Mouse (Mus musculus): ENCODE results near the gene Map2k7. TPM values are rescaled to one million over a fixed set of nuclear protein-coding genes. Genes with fewer than 3 reads are reported as not detected.

The Map2k7 gene
- polyA plus RNA-seq (2012; rRNA removed), result 55.4 and 62.8 TPM in 2 replicates

DNA sequence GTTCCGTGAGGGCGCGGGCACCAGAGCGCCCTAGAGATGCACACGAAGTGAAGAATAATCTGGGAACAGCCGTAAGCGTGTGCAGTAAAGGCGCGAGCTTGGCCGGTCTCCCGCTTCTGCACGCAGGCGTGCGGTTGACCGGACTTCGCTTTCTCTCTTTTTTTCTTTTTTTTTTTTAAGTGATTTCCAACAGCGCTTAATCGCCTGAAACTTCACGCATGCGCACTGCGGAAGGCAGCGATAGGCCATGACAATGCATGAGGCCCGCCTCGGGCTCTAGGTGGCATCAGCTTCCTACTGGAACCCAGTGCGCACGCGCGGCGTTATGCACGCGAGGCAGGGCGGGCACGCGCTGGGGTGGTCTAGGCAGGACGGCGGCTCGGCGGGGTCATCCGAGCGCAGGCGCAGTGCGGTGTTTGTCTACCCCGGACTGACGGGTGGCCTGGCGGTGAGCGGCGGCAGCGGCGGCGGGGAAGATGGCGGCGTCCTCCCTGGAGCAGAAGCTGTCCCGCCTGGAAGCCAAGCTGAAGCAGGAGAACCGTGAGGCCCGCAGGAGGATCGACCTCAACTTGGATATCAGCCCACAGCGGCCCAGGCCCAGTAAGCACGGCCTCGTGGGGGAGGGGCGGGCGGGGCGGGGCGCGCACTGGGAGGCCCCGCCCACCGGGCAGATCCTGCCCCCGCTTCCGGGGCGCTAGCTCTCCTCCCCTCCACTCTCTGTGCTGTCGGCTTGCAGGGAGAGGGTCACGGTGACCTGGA lies at the start of gene Map2k7, which contains the start of gene Gm49320:
Gene Map2k7, plus strand, starts transcription at position 307 of the 759 bp plus-strand sequence.
Gene Gm49320, plus strand, starts transcription at position 432 of the 759 bp plus-strand sequence.

DNA sequence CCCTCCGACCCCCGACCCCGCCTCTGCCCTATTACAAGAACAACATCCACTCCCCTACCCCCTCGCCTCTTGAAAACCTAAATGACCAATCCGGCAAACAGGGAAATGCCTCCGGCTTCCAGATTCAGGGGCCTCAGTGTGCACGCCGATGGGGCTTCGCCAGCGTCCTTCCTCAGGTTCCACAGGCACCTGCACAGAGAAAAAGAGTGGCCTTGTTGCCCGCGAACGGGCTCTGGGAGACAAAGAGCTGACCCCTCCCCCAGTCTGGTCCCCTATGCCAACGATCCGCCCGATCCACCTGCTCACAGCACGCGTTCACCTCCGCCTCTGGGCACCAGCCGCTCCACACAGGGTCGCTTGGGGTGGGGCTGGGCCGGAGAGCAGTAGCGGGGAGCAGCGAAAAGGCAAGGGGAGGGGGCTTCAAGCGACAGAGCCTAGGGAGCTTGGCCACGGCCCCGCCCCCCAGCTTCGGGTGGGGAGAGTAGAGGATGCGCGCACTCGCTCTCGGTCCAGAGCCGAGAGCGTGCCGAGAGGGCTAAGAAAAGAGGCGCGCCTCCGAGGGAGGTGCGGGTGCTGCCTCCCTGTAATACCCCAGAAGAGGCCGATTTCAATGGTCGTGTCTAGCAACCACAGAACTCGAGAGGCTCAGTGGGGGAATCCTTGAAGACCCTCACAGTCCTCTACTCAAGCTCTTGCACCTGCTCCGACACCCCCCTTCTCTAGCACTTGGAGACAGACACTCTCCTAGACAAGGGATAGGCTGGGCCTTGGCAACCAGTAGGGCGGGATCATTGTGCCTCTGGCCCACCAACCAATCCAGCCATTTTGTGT lies 21.5 kb upstream of the Map2k7 start, which contains the start of gene Prr36:
Gene Prr36, minus strand, starts transcription at position 669 of the 831 bp plus-strand sequence.

DNA sequence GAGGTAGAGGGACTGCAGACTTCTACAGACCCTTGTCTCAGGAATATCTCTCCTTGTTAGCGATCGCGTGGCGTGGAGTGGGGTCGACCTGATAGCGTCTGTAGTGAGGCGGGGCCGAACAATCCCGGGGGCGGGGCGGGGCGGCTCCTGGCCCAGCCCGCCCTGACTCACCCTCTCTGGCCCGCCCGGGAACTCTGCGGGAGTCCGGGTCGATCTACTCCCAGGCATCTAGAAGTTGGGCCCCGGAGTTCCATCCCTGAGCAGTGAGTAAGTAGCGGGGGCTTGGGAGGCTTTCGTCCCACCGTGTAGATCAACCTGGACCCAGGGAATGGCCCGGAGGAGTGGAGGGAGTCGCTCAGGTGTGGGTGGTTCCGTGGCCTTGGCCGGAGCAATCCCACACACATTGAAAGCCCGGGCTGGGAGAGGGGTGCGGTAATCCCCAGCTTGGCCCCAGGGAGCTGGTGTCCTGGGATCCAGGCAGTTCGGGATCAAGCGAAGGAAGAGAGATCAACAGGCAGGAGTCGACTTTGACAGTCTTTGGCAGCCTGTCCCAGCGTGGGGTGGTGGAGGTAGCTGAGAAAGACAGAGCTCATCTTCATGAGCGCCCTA lies 11.7 kb upstream of the Map2k7 start, which contains the start of gene Lrrc8e:
Gene Lrrc8e, plus strand, starts transcription at position 89 of the 609 bp plus-strand sequence.

DNA sequence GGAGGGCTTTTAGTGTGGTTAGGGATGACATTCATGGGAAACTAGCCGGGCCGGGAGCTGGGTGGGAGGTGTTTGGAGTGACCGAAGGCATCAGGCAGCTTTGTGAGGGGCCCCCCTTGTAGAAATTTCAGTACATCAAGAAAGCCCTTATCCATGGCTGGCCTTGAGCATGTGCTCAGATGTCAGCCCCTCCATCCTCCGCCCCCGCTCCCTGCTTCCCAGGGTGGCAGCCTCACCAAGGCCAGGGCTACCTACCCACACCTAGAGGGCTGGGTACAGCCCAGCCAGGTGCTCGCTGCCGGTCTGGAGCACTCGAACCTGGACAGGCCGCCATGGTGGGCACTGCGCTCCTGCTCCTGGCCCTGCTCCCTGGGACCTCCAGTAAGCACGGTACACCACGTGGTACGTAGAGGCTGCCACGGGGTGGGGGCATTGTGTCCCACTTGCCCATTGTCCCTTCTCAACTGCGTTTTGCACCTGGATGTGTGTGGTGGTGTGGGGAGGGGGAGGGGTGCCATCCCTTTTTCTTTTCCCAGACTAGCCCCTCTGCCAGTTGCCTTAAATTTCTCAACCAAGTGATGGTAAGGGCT lies 9.5 kb downstream of the Map2k7 start, which contains the start of gene Tgfbr3l:
Gene Tgfbr3l, plus strand, starts transcription at position 264 of the 590 bp plus-strand sequence.

DNA sequence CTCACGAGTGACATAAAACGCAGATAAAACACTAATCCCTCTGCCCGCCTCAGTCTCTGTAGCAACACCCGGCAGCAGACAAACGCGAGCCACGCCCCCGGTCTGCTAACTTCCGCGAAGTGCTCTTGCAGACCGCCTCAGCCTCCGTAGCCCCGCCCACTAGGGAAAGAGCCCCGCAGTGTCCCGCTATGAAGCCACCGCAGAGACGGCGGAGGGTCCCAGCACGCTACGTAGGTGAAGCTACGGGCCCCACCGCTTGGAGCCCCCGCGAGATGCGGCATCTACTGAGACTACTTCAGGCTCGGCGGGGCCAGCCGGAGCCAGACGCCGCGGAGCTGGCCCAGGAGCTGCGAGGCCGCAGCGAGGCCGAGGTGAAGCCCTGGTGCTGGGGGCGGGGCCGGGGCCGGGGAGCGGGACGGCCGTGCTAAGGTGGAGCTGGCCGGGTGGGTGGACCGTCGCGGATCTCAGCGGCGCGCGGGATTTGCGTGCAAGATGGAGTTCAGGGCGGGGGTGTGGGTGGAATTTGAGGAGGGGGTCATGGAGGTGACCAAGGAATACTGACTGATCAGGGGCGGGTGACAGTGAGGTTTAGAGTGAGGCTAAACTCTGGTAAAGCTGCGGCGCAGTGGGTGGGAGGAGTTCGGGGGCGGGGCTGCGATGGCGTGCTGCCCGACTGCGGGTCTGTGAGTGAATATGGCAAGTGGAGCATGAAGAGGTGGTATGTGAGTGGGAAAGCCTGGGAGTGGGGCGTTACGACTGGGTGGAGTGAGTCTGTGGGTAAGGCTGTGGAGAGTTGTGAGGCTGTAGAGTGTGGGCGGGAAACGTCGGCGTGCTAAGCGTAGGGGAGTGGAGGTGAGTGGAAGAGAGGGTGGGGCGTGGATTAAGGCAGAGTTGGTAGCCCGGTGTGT lies 14.6 kb downstream of the Map2k7 start, which contains the start of gene Snapc2:
Gene Snapc2, plus strand, starts transcription at position 147 of the 908 bp plus-strand sequence.

DNA sequence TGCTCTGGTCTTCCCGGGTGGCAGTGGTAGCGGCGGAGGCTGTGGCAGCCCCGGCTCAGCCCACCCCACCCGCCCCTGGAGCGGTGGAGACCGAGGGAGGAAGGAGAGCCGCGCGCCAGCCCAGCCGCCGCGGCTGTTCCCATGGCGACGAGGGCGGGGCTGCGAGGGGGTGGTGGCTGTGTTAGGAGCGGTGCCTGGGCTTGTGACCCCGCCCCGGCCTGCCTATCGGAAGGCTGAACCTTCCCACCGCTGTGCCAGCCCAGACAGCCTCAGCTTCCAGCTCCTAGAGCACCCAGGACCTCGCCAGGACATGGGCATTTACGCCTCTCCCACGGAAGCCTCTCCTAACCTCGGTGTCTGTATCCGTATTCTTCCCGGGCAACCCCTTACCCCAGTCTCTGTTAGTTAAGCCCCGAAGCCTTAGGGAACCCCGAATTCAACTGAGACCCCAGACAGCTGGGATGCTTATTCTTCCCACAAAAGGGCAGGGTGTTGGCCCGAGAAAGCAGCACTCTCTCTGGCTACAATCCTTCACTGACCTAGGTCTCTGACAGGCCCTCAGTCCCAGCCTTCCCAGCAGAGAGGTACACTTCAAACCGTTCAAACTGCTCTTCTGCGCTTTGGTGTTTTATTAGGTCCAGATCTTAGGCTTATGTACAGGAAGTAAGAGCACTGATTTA lies 20.7 kb downstream of the Map2k7 start, which contains the start of gene Ctxn1:
Gene Ctxn1, minus strand, starts transcription at position 150 of the 680 bp plus-strand sequence.

DNA sequence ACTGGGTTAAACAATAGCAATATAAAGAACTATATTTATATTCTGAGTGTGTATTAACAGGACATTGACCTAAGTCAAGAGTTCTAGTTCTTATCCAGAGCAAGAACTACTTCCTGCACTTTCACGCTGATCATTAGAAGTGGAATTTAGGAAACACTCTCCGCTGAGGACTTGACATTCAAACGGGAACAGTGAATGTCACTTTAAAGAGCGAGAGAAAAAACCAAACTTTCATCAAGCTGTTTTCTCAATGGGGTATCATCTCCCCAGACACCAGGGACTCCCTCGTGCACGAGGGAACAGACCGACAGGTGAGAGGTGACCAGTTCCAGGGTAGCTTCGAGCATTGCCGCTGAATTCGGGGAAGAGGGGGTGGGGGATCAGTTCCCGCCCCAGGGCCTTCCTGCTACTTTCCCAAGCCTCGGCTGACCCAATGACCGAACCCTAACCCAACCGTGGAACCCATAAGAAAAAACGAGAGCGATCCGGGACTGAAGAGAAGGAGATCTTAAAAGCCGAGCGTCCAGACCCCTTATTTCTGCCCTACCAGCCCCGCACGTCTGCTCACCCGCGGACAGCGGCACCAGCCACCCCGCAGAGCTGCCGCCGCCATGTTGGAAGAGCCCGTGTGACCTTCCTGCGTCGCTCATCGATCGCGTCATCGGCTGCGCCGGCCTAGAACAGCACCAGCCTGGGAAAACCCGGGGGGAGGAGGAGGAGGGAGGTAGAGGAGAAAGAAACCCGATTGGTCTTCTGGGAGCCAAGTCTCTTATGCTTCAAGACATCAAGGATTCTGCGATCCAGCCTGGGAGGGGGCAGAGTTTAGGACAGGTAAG lies 37.0 kb downstream of the Map2k7 start, which contains the start of gene Timm44:
Gene Timm44, minus strand, starts transcription at position 639 of the 836 bp plus-strand sequence.

Other genes with a start within 250 kb of the Map2k7 start
- 3.4 and 5.3 TPM in 2 replicates for gene Cd209f, start 132.9 kb upstream of the Map2k7 start, polyA plus RNA-seq (2012; rRNA removed)
- 3.5 and 3.6 TPM in 2 replicates for gene Cd209g, start 104.6 kb upstream of the Map2k7 start, polyA plus RNA-seq (2012; rRNA removed)
- gene Evi5l, start 72.2 kb upstream of the Map2k7 start, polyA plus RNA-seq (2012; rRNA removed), result 21.5 and 22.7 TPM in 2 replicates
- 1.8 and 2.6 TPM in 2 replicates for gene Prr36, start 21.3 kb upstream of the Map2k7 start, polyA plus RNA-seq (2012; rRNA removed)
- 5.1 and 6.0 TPM in 2 replicates for gene Lrrc8e, start 11.9 kb upstream of the Map2k7 start, polyA plus RNA-seq (2012; rRNA removed)
- 4.0 and 11.9 TPM in 2 replicates for gene Gm49320, start 125 bp downstream of the Map2k7 start, polyA plus RNA-seq (2012; rRNA removed)
- gene Tgfbr3l, start 9.5 kb downstream of the Map2k7 start, polyA plus RNA-seq (2012; rRNA removed), result 241 and 288 TPM in 2 replicates
- gene Snapc2, start 14.3 kb downstream of the Map2k7 start, polyA plus RNA-seq (2012; rRNA removed), result 90.5 and 95.1 TPM in 2 replicates
- gene Ctxn1, start 20.5 kb downstream of the Map2k7 start, polyA plus RNA-seq (2012; rRNA removed), result 202 and 269 TPM in 2 replicates
- gene Timm44, start 37.2 kb downstream of the Map2k7 start, polyA plus RNA-seq (2012; rRNA removed), result 99.8 and 108 TPM in 2 replicates
- 2.5 and 2.8 TPM in 2 replicates for gene Ccl25, start 86.5 kb downstream of the Map2k7 start, polyA plus RNA-seq (2012; rRNA removed)
- gene Elavl1, start 86.7 kb downstream of the Map2k7 start, polyA plus RNA-seq (2012; rRNA removed), result 42.1 and 52.6 TPM in 2 replicates